Mouse (Mus musculus) heart, postnatal 0 days (tissue): ENCODE results near the gene 3110082J24Rik.

ENCODE experiments used
- CTCF ChIP-seq: IDR thresholded peaks from 2 replicates; pipeline ENCODE4 v1.5.1; 2016; ENCODE audit warnings: antibody characterized with exemption, control low read depth, low read depth
- EP300 ChIP-seq: IDR thresholded peaks from 2 replicates; pipeline ENCODE4 v1.6.1; 2016; ENCODE audit warnings: antibody characterized with exemption, low read depth

- TF ChIP-seq EP300: no peak
- no peak for TF ChIP-seq CTCF
These were observed 1.3 kb upstream of the 3110082J24Rik start for GRCm38 (mm10) chr5:30107186-30107585.
